Mouse (Mus musculus): Measurements from ENCODE around the gene Ccl24. TPM values are rescaled to one million over a fixed set of nuclear protein-coding genes. Genes with fewer than 3 reads are reported as not detected.

Ccl24 gene
- polyA plus RNA-seq, 1 experiment: not detected

- H3ac ChIP-seq (ENCODE audit: control insufficient read depth, insufficient read length): no peak overlapping the region
- H3K4me2 ChIP-seq (ENCODE audit: low read depth): peak overlapping the region; percentile 77
- H3K4me3 ChIP-seq: no peak overlapping the region
- peaks cover 7% of the 10 kb centered on the region for H3K79me2 ChIP-seq (ENCODE audit: control insufficient read depth, insufficient read depth)
- peaks cover 6% of the 10 kb centered on the region for H3K36me3 ChIP-seq (ENCODE audit: control insufficient read depth, insufficient read depth)
- no peaks in the 10 kb centered on the region for H3K27me3 ChIP-seq (ENCODE audit: control insufficient read depth, insufficient read depth, insufficient read length)
- TF ChIP-seq MAX (IDR thresholded peaks at IDR 0.05; ENCODE audit: low read depth): no peak
- TF ChIP-seq CEBPB (IDR thresholded peaks at IDR 0.05; ENCODE audit: insufficient read depth, poor library complexity, severe bottlenecking): peak; percentile 77
- TF ChIP-seq MYOD1 (IDR thresholded peaks at IDR 0.05; ENCODE audit: control insufficient read depth in 1 of 3, insufficient read length in 2 of 3, low read depth in 2 of 3): peak; percentile 54 to 90 (median 88)
- TF ChIP-seq POLR2AphosphoS2 (IDR thresholded peaks at IDR 0.05; ENCODE audit: insufficient read length, low read depth): no peak
- TF ChIP-seq USF1 (IDR thresholded peaks at IDR 0.05; ENCODE audit: low read depth): no peak
- peak; percentile 27 to 81 (median 60) for TF ChIP-seq MYOG (IDR thresholded peaks at IDR 0.05; ENCODE audit: control insufficient read depth in 1 of 3, insufficient read depth in 1 of 3, insufficient read length in 2 of 3, low read depth in 2 of 3)
- no peak for TF ChIP-seq TCF12 (IDR thresholded peaks at IDR 0.05; ENCODE audit: insufficient read depth, poor library complexity, severe bottlenecking)
- no peak for TF ChIP-seq POLR2A (IDR thresholded peaks at IDR 0.05; ENCODE audit: insufficient read length, low read depth)
- peak; percentile 56 for TF ChIP-seq SRF (IDR thresholded peaks at IDR 0.05; ENCODE audit: control insufficient read depth, insufficient read length, low read depth)
Observed at GRCm38 (mm10) chr5:135522111-135522722, 50.6 kb downstream of the Ccl24 start.

Other genes starting within 250 kb of the Ccl24 start
- gene Fkbp6, start 223.0 kb downstream of the Ccl24 start, polyA plus RNA-seq (2012; fragmentation: generic; extraction: Trizol): not detected
- gene Trim50, start 219.8 kb downstream of the Ccl24 start, polyA plus RNA-seq (2012; fragmentation: generic; extraction: Trizol): not detected
- 22.7 TPM for gene Nsun5, start 203.1 kb downstream of the Ccl24 start, polyA plus RNA-seq (2012; fragmentation: generic; extraction: Trizol)
- 14.0 TPM for gene Pom121, start 178.5 kb downstream of the Ccl24 start, polyA plus RNA-seq (2012; fragmentation: generic; extraction: Trizol)
- gene Hip1, start 27.9 kb downstream of the Ccl24 start, polyA plus RNA-seq (2012; fragmentation: generic; extraction: Trizol): 65.2 TPM
- not detected for gene Ccl26, start 9.5 kb downstream of the Ccl24 start, polyA plus RNA-seq (2012; fragmentation: generic; extraction: Trizol)
- gene Rhbdd2, start 59.6 kb upstream of the Ccl24 start, polyA plus RNA-seq (2012; fragmentation: generic; extraction: Trizol): 16.7 TPM
- 90.6 TPM for gene Por, start 97.0 kb upstream of the Ccl24 start, polyA plus RNA-seq (2012; fragmentation: generic; extraction: Trizol)
- gene Tmem120a, start 171.4 kb upstream of the Ccl24 start, polyA plus RNA-seq (2012; fragmentation: generic; extraction: Trizol): 32.7 TPM
- 0.07 TPM for gene Styxl1, start 205.3 kb upstream of the Ccl24 start, polyA plus RNA-seq (2012; fragmentation: generic; extraction: Trizol)
- gene Mdh2, start 205.4 kb upstream of the Ccl24 start, polyA plus RNA-seq (2012; fragmentation: generic; extraction: Trizol): 725 TPM
- gene Srrm3, start 233.8 kb upstream of the Ccl24 start, polyA plus RNA-seq (2012; fragmentation: generic; extraction: Trizol): not detected

Data from myocyte (in vitro differentiated cells).